Mouse (Mus musculus) cerebellum, adult 2 months (tissue): ENCODE data around the gene Mysm1.

ENCODE experiments used
- CTCF ChIP-seq: fragments of 200-500 bp; IDR thresholded peaks from 2 replicates; pipeline ENCODE4 v1.5.1; 2011; ENCODE audit warnings: low read depth, mild to moderate bottlenecking, control low read depth, low read length, moderate library complexity, borderline replicate concordance; ENCODE audit not compliant: insufficient read depth
- POLR2A ChIP-seq: fragments of 200-500 bp; IDR thresholded peaks from 2 replicates; pipeline ENCODE4 v1.6.1; 2011; ENCODE audit warnings: low read length, control low read depth, borderline replicate concordance; ENCODE audit not compliant: insufficient read depth

DNA sequence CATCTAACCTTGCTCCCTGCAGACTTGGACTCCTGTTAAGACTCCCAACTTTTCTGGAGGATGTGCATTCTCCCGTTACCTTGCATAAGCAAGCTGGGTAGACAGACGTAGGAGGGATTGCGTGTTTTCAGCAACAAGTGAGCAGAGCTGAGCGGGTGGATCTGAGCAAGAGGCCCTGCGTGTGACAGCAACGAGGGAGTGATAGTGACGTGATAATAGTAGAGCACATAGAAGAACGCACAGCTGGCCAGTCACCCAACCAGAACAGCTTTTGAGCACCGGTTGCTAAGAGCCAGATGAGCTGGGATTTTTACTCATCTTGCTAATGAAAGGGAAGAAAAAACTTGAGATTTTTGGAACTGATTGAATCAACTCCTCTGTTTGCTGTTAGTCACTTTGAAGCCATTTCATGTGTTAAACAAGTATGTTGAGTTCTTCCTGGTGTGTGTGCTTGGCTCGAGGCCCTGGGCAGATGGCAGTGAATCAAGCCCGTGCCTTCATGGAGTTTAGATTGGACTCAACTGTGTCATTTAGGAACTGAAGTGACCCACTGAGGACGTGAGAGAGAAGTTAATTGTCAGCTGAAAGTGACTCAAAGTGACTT lies 44.6 kb upstream of the Mysm1 start:
- TF ChIP-seq POLR2A (no peak), CTCF (no peak)
